Mouse (Mus musculus) lung, postnatal 0 days (tissue): ENCODE results near the gene Hnf1a. TPM values are rescaled to one million over a fixed set of nuclear protein-coding genes. Genes with fewer than 3 reads are reported as not detected.
"Not testable (repeated sequence)": the region's sequence is repeated elsewhere in the genome, so short reads cannot be mapped to it uniquely, and the experiment has no call there.

ENCODE experiments used
- ATAC-seq: fragments of 200-750 bp; cut with Nextera tagmentation; 2 replicates; pipeline ENCODE4 v1.8.0; 2017; ENCODE audit warnings: moderate library complexity
- DNase-seq: peaks from one replicate; pipeline ENCODE4 v3.0.0-alpha.2; 2016; ENCODE audit warnings: low spot score
- H3K27ac ChIP-seq: fragments of 300-500 bp; sonication (generic); 2 replicates; pipeline ENCODE4 v1.5.1; 2014; ENCODE audit warnings: antibody characterized with exemption, mild to moderate bottlenecking, low read length, mixed read lengths
- H3K27me3 ChIP-seq: fragments of 300-500 bp; sonication (generic); replicated peaks from 2 replicates; pipeline ENCODE4 v1.6.1; 2014; ENCODE audit warnings: low read length, mixed read lengths; ENCODE audit not compliant: insufficient read depth
- H3K36me3 ChIP-seq: fragments of 300-500 bp; sonication (generic); 2 replicates; pipeline ENCODE4 v1.6.1; 2014; ENCODE audit warnings: low read length, mixed read lengths; ENCODE audit not compliant: insufficient read depth
- H3K4me1 ChIP-seq: fragments of 300-500 bp; sonication (generic); 2 replicates; pipeline ENCODE4 v1.6.1; 2014; ENCODE audit warnings: antibody characterized with exemption, low read depth, low read length, mixed read lengths; ENCODE audit not compliant: insufficient read depth
- H3K4me2 ChIP-seq: fragments of 300-500 bp; sonication (generic); replicated peaks from 2 replicates; pipeline ENCODE4 v1.6.1; 2014; ENCODE audit warnings: low read depth, mild to moderate bottlenecking, low read length, moderate library complexity, mixed read lengths
- H3K4me3 ChIP-seq: fragments of 300-500 bp; sonication (generic); 2 replicates; pipeline ENCODE4 v1.5.1; 2014; ENCODE audit warnings: low read depth, low read length
- H3K9ac ChIP-seq: fragments of 300-500 bp; sonication (generic); replicated peaks from 2 replicates; pipeline ENCODE4 v1.6.1; 2014; ENCODE audit warnings: low read depth, mild to moderate bottlenecking
- H3K9me3 ChIP-seq: fragments of 300-500 bp; sonication (generic); 2 replicates; pipeline ENCODE4 v1.6.1; 2016; ENCODE audit warnings: low read length, mixed read lengths
- CTCF ChIP-seq: IDR thresholded peaks from 2 replicates; pipeline ENCODE4 v1.5.1; 2016; ENCODE audit warnings: antibody characterized with exemption, mild to moderate bottlenecking
- EP300 ChIP-seq: IDR thresholded peaks from 2 replicates; pipeline ENCODE4 v1.6.1; 2016; ENCODE audit warnings: antibody characterized with exemption, mild to moderate bottlenecking, control low read depth
- WGBS: fragments of 180-500 bp; shearing (Covaris S2); extraction: QIAGEN DNeasy Blood & Tissue Kit; methylation state at CpG from one replicate; pipeline ENCODE4 v1.1.7; 2014; 5-methylcytosine and 5-hydroxymethylcytosine counted together
- polyA plus RNA-seq: library from polyadenylated mRNA; unstranded; fragments of >200 nt; fragmentation: Nextera tagmentation; extraction: Ambion mirVana; gene quantifications from 2 replicates; pipeline ENCODE4 v1.2.1, GENCODE M21; 2015

The Hnf1a gene
- polyA plus RNA-seq, 1 experiment from 2014 or later = not detected

- H3K27ac ChIP-seq = no peak overlapping the region
- H3K4me2 ChIP-seq = no peak overlapping the region
- ATAC-seq = no peak
- H3K4me1 ChIP-seq = no peaks in the 10 kb centered on the region
- no peak overlapping the region for H3K4me3 ChIP-seq
- WGBS = 53% methylated on average over 5 of the region's 5 CpGs
- no peak for DNase-seq
- H3K36me3 ChIP-seq = no peaks in the 10 kb centered on the region
- no peaks in the 10 kb centered on the region for H3K9me3 ChIP-seq
- TF ChIP-seq EP300 (no peak), CTCF (no peak)
- H3K9ac ChIP-seq = no peak overlapping the region
- H3K27me3 ChIP-seq = no peaks in the 10 kb centered on the region
These were observed 39.3 kb downstream of the Hnf1a start for GRCm38 (mm10) chr5:114931626-114932025.

- no peak for DNase-seq
- Histone ChIP-seq H3K27me3 (no peaks in the 10 kb centered on the region), H3K27ac (no peak overlapping the region), H3K4me2 (no peak overlapping the region), H3K9ac (no peak overlapping the region), H3K36me3 (no peaks in the 10 kb centered on the region), H3K9me3 (no peaks in the 10 kb centered on the region; the same call in 1 of the 2 replicates), H3K4me1 (no peaks in the 10 kb centered on the region), H3K4me3 (no peak overlapping the region)
- TF ChIP-seq CTCF (no peak), EP300 (no peak)
- no peak for ATAC-seq
- 84% methylated on average over 9 of the region's 9 CpGs for WGBS
These were observed 44.1 kb downstream of the Hnf1a start for GRCm38 (mm10) chr5:114926753-114927152.

GRCm38 (mm10) chr5:114926153-114926684 lies 44.7 kb downstream of the Hnf1a start:
- TF ChIP-seq EP300 = no peak
- no peak for TF ChIP-seq CTCF
- Histone ChIP-seq H3K27ac (no peak overlapping the region), H3K36me3 (no peaks in the 10 kb centered on the region), H3K27me3 (no peaks in the 10 kb centered on the region), H3K9me3 (no peaks in the 10 kb centered on the region; the same call in 1 of the 2 replicates), H3K4me2 (no peak overlapping the region), H3K4me3 (no peak overlapping the region), H3K4me1 (no peaks in the 10 kb centered on the region), H3K9ac (no peak overlapping the region)
- no peak for DNase-seq
- ATAC-seq = no peak
- WGBS = 60% methylated on average over 1 of the region's 1 CpGs

- no peaks in the 10 kb centered on the region for H3K36me3 ChIP-seq
- H3K4me1 ChIP-seq = no peaks in the 10 kb centered on the region
- H3K9me3 ChIP-seq = no peaks in the 10 kb centered on the region; the same call in 1 of the 2 replicates
- TF ChIP-seq EP300 (no peak), CTCF (no peak)
- WGBS = 12% methylated on average over 15 of the region's 15 CpGs
- no peak within 1 kb of the TSS for H3K27ac ChIP-seq
- peak within 1 kb of the TSS; percentile 40 for H3K4me3 ChIP-seq
- H3K27me3 ChIP-seq = no peaks in the 10 kb centered on the region
- H3K4me2 ChIP-seq = peak within 1 kb of the TSS; percentile 68
- ATAC-seq (peak; percentile 70), DNase-seq (peak; percentile 73)
- peak within 1 kb of the TSS; percentile 44 for H3K9ac ChIP-seq
These were observed 47.9 kb downstream of the Hnf1a start, which contains the start of gene Oasl1 for GRCm38 (mm10) chr5:114922998-114923473. Gene Oasl1, plus strand, starts transcription at chr5:114923240.

GRCm38 (mm10) chr5:114922366-114922731 lies 48.5 kb downstream of the Hnf1a start:
- H3K9me3 ChIP-seq = no peaks in the 10 kb centered on the region; the same call in 1 of the 2 replicates
- 0 out of 2 replicates have a peak overlapping the region, but pooled peaks have one; percentile 23 for H3K4me2 ChIP-seq
- no peak for DNase-seq
- 60% methylated on average over 10 of the region's 10 CpGs for WGBS
- H3K4me1 ChIP-seq = no peaks in the 10 kb centered on the region
- TF ChIP-seq CTCF (no peak), EP300 (no peak)
- H3K27me3 ChIP-seq = no peaks in the 10 kb centered on the region
- no peaks in the 10 kb centered on the region for H3K36me3 ChIP-seq
- no peak overlapping the region for H3K27ac ChIP-seq
- H3K9ac ChIP-seq = no peak overlapping the region
- no peak overlapping the region for H3K4me3 ChIP-seq
- 0 out of 2 replicates have a peak, but pooled peaks have one; percentile 32 for ATAC-seq

- Histone ChIP-seq H3K27me3 (no peaks in the 10 kb centered on the region), H3K27ac (no peak overlapping the region), H3K9ac (no peak overlapping the region), H3K4me3 (no peak overlapping the region), H3K4me2 (0 out of 2 replicates have a peak overlapping the region, but pooled peaks have one; percentile 23), H3K36me3 (no peaks in the 10 kb centered on the region), H3K9me3 (no peaks in the 10 kb centered on the region; the same call in 1 of the 2 replicates), H3K4me1 (no peaks in the 10 kb centered on the region)
- DNase-seq = peak; percentile 44
- 62% methylated on average over 19 of the region's 19 CpGs for WGBS
- 0 out of 2 replicates have a peak, but pooled peaks have one; percentile 24 for ATAC-seq
- TF ChIP-seq EP300 (no peak), CTCF (peak; percentile 29)
These were observed 49.1 kb downstream of the Hnf1a start for GRCm38 (mm10) chr5:114921551-114922365.

GRCm38 (mm10) chr5:114917357-114917756 lies 53.5 kb downstream of the Hnf1a start:
- not testable (repeated sequence) for DNase-seq, H3K9ac ChIP-seq, H3K27me3 ChIP-seq, ATAC-seq, H3K36me3 ChIP-seq, H3K9me3 ChIP-seq, H3K4me1 ChIP-seq, H3K27ac ChIP-seq, H3K4me2 ChIP-seq, H3K4me3 ChIP-seq
- 90% methylated on average over 5 of the region's 5 CpGs for WGBS
